Mouse (Mus musculus) urinary bladder, postnatal 10 days (tissue): ENCODE measurements around the gene Hist1h2bb.
"Not testable (repeated sequence)": the region's sequence is repeated elsewhere in the genome, so short reads cannot be mapped to it uniquely, and the experiment has no call there.

ENCODE experiments used
- DNase-seq: peaks from one replicate; pipeline ENCODE4 v3.0.0; 2022; ENCODE audit warnings: low spot score

The Hist1h2bb gene

DNA sequence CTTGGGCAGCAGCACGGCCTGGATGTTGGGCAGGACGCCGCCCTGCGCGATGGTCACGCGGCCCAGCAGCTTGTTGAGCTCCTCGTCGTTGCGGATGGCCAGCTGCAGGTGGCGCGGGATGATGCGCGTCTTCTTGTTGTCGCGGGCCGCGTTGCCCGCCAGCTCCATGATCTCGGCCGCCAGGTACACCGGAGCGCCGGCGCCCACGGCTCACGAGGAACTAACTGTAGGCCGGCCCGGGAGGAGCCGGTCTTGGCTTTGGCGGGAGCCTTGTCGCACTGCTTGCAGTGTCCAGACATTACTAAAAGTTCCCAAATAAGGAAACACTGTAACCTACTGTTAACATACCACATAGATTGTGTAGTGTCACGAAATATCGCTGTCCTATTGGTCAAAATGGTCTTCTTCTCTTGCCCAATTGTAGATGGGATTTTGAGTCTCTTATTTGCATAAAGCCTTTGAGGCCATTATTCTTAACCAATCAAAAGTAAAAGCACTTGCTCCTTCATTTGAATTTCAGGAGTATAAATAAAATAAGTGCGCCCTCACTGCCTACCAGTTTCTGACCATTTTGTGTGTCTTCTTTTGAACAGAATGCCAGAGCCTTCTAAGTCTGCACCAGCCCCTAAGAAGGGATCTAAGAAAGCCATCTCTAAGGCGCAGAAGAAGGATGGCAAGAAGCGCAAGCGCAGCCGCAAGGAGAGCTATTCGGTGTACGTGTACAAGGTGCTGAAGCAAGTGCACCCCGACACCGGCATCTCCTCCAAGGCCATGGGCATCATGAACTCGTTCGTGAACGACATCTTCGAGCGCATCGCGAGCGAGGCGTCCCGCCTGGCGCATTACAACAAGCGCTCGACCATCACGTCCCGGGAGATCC lies at the start of gene Hist1h2bb:
Gene Hist1h2bb (plus strand): TSS at position 534 of the 880 bp plus-strand sequence.
- not testable (repeated sequence) for DNase-seq

DNA sequence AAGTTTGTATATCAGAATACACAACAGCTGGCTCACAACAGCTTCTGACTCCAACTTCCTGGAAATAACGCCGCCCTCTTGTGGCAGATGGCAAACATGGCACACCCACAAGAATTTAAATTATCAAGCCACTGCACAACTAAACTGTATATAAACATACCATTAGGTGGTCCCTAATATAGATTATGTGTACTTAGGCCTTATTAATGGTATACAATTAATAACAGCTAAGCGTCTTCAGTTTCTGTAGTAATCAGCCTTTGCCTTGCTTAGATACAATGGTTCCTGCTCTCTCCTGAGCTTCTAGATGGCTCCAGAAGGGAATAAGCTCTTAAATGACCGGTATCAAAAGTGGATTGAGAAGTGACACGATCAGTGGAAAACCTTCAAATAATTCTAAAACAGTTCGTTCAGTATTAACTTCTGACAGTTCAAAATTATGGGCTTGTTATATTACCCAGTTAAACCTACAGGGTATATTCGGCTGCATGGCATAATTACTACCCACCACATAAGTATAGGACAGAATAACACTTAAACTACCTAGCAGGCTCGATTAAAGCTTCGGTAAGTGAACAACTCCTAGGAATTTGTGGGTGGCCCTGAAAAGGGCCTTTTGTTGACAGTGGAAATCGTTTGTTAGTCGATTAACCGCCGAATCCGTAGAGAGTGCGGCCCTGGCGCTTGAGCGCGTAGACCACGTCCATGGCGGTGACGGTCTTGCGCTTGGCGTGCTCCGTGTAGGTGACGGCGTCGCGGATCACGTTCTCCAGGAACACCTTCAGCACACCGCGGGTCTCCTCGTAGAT lies 48.8 kb upstream of the Hist1h2bb start:
- no peak for DNase-seq

DNA sequence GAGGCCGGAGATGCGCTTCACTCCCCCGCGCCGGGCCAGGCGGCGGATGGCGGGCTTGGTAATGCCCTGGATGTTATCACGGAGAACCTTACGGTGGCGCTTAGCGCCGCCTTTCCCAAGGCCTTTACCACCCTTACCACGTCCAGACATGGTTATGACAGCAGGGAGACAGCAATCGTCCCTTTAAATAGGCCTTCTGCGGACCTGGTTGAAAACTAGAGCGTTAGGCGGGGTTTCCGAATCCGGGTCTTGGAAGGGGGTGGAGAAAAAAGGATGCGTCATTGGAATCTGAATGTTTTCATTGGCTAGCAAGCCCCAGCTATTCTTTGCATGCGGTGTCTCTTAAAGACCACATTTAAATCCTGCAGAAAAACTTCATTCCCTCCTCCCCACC lies 48.2 kb upstream of the Hist1h2bb start, which contains the start of gene Hist1h4c:
Gene Hist1h4c (minus strand): TSS at position 155 of the 394 bp plus-strand sequence.
- peak; percentile 93 for DNase-seq

DNA sequence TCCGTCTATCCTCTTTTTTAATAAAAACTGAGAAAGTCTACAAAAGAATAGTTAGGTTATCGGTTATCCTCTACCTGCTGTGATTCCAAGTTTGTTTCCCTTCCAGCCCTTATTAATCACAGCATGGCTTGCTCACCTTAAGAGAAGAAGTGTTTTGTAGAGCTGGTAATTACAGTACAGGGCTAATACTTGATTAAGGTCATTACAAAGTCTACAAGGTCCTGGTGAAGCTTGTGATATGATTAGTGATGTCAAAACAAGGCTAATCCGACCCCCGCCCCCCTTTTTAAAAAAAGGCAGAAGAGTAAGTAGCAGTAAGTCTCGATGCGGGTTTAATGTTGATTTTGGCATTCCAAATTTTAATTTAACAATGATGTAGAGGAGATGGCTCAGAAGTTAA lies 47.5 kb upstream of the Hist1h2bb start:
- no peak for DNase-seq

DNA sequence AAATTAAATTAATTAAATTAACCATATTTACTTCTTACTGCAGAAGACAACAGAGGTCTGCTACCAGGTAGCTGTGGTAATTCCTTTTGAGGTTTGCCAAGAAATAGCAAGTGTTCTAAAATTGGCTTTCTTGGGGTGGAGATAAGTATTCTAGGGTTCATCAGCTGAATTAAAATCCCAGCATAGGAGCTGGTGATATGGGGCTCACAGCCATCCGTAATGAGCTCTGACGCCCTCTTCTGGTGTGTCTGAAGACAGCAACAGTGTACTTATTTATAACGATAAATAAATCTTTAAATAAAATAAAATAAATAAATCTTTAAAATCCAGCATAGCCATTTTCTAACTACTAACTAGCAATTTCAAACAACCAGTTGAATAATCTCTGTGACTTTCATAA lies 46.8 kb upstream of the Hist1h2bb start:
- no peak for DNase-seq

DNA sequence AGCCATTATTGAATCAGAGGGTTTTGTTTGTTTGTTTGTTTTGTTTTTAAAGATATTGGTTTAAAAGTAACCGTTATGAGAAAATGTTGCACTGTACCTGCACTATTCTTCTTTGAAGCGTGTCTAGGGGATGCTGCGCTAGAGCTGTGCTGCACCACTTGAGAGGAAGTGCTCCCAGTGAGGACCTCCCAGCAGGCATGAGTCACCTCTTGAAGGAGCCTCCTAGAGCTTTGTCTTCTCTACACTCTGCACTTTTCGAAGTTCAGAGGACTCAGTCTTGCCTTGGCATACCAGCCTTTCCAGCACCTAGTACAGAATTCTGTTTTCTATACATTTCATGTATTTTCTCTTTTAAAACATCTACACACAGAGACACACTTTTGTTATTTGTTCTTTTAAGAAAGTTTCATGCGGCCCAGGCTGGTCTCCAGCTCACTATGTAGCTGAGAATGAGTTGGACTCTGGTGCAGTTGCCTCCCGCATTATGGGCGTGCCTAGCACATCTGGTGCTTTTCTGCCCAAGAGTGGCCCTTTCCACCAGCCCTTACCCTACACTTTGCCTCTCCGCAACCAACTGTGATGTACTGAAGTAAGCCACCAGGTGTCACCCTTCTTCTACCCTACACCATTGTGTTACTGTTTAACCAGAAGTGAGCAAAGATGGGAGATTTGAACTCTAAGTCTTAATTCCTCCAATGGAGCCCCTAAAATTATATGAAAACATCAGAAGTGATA lies 45.6 kb upstream of the Hist1h2bb start:
- DNase-seq: no peak

DNA sequence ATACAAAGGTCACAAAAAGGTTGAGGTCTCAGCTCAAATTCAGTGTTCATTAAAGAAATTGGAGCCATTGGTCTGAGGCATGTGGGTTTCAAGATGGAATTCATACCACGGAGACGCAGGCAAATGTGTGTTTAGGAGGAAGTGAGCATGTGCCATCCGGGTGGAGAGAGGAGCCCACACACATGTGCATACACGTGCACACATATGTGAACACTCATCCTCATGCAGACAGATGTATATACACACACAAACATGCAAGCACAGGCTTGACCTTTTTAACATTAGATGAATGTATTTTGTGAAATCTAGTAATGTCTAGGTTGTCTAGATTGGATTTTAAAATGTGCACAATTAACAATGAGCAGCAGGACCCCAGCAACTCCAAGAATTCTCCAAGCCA lies 44.3 kb upstream of the Hist1h2bb start:
- no peak for DNase-seq

DNA sequence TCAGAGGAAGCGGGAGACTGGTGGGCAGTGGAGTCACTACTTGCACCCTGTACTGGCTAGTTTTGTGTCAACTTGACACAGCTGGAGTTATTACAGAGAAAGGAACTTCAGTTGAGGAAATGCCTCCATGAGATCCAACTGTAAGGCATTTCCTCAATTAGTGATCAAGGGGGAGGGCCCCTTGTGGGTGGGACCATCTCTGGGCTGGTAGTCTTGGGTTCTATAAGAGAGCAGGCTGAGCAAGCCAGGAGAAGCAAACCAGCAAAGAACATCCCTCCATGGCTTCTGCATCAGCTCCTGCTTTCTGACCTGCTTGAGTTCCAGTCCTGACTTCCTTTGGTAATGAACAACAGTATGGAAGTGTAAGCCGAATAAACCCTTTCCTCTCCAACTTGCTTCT lies 43.7 kb upstream of the Hist1h2bb start:
- not testable (repeated sequence) for DNase-seq

DNA sequence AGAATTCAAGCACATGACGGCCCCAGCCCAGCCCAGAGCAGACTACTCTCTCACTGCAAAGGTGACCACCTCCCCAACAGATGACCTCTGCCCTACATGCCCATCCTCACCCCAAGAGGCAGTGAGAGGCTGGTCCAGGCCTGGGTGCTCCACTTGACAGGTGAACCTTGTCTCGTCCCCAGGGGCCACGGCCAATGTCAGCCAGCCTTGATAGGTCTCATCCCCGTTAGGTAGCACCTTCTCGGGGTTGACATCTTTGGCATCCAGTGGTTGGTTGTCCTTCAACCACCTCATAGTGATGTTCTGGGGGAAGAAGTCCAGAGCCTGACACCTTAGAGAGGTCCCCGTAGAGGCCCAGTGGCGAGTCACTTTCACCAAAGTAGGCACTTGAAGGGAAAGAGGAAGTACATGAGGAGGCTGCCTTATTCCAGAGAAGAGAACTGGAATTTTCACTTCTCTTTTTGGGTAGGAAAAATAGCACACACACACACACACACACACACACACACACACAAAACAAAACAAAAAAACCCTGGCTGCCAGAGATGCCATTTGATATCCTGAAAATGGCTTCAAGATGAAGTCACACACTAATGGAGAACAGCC lies 40.7 kb upstream of the Hist1h2bb start:
- no peak for DNase-seq

DNA sequence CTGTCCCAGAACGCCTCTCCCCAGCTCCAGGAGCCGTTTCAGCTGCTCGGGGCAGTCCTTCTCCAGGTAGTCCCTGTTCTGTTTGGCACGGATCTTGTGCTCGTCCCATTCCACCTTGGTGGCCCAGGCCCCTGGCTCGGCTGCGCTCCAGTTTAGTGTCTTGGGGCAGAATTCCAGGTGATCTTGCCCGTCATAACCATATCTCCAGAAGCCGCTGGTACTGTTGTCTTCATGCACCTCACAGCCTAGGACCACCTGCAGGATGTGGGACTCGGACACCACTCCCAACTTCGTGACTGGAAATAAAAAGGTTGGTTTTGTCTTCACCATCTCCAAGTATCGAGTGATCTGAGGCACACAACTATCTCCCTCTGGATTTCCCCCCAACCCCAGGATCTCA lies 39.8 kb upstream of the Hist1h2bb start:
- DNase-seq: no peak

DNA sequence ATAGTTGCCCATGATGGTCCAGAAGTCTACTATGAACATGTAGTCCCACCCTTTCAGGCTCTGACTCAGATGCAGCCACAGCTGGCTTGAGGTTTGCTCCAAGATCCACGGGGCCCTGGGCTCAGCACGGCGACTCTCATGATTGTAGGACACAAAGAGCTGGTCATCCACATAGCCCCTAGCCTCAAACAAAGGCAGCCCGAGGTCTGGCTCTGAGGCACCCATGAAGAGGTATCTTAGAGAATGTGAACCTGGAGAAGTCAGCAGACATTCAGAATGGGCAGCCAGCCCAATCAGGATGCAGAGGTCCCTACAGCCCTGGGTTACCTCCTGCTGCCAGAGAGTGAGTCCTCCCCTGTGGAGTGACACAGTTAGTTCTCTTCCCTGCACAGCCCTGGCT lies 38.5 kb upstream of the Hist1h2bb start:
- no peak for DNase-seq

DNA sequence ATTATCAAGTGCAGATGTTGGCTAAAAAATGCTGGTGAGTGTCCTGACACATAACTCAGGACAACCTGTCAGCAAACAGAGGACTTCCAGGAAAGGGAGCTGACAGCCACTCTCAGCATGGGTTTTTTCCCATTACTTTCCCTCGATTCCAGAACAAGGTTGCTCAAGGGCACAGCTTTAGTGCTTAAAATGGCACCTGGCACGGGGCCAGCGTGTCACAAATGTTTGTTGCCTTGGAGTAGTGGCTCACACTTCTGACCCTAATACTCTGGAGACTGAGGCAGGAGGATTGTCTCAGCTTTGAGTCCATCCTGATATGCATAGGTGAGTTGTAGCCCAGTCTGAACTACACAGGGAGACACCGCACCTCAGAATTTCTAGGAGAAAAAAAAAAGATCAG lies 37.9 kb upstream of the Hist1h2bb start:
- DNase-seq: no peak

DNA sequence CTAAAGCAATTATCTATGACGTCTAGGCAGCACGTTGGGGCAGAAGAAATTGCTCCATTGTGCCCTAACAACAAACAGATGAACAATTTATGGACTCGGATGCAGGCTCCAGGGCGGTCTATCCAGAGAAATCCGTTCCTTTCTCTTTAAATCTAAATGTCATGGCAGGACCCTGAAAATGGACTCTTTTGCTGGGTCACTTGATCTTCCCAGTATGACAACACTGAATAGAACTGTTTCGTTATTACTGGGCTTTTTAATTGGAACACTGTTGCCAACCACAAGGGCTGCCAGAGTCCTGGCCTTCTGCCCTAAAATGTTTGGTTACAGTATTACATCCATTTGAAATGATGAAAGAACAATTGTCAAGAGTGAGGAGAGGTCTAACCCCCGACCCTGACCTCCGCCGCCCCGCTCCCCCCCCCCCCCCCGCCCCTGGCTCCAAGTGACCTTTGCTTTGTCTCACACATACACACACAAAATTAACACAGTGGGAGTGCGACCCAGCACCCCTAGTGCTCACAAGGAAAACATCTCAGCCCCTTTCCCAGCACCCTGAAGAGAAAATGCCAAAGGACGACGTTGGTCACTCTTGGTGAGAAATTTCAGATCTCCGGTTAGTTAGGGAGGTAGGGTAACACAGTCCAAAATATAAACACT lies 36.7 kb upstream of the Hist1h2bb start:
- DNase-seq: no peak

DNA sequence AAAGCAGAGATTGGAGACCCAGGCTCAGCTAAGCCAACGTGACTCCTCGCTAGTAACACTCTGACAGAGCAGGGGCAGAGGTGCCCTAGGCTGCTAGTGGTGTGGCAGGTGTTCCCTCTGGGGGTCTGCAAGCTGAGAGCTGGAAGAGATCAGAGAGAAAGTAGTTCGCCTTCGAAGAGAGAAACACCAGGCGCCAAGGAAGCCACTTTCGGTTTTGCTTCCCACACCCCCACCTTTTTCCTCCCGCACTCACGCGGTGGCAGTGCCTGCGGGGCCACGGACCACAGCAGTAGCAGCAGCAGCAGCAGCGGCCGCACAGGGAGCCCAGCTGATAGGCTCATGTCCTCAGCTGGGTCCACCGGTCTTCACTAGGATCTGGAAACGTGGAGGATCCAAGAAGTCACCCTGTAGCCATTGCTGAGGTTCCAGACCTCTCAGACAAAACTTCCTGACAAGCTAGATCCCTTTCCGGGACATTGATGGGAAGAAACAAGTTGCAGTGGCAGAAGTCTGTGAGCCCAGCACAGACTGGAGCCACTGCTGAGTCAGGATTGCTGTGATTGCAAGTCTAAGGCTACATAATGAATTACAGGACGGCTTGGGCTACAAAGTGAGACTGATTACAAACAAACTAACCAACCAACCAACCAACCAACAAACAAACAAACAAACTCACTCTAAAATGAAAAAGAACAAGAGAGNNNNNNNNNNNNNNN lies 36.0 kb upstream of the Hist1h2bb start, which contains the start of gene Hfe:
Gene Hfe (minus strand): TSS at position 481 of the 716 bp plus-strand sequence.
- no peak for DNase-seq

DNA sequence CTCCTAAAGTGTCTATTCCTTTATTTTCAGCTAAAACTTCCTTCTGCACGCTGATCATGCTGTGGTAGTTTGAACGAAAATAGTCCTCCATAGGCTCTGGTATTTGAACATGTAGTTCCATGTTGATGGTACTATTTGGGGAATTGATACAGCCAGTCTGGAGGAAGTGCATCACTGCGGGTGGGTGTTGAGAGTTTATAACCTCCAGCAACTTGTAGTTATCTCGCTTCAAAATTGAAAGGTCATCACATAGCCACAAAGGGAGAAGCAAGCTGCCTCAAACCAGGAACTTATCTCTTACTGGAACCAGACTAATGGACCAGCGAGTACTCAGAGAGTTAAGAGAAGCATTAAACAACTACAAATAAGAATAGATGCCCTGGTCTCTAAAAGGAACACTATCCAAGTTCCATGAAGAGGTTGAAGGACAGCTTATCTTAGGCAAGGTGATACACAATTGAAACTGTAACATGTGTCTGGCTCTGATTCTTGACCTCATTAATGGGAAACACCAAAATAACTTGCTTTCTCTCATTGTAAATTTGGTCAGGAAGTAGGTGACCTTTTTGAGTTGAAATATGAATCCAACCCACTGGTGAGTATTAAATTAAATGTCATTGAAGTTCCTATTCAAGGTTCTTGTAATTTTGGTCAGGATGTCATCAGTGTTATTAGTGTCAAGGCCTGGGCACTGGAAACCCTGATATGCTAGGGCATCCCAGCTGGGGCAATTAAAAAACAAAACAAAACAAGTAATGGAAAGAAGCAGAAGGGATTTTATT lies 30.1 kb upstream of the Hist1h2bb start:
- no peak for DNase-seq

DNA sequence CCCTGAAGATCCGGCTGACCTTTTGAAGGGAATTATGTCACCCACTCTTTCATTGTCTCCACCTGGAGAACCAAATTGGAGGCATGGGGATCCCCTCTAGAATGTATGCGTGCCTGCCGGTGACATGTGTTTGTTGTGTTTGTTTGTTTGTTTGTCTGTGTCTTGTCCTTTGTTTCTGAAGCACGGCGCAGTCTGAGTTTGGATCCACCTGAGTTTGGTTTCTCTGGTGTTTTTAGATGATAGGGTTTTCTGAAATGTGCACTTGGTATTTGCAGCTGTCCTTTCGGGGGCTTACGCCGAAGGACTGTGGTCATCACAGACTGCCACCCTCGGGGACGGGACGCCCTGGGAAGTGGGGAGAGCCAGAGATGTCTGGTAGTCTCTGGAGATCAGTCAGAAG lies 29.4 kb upstream of the Hist1h2bb start:
- no peak for DNase-seq

DNA sequence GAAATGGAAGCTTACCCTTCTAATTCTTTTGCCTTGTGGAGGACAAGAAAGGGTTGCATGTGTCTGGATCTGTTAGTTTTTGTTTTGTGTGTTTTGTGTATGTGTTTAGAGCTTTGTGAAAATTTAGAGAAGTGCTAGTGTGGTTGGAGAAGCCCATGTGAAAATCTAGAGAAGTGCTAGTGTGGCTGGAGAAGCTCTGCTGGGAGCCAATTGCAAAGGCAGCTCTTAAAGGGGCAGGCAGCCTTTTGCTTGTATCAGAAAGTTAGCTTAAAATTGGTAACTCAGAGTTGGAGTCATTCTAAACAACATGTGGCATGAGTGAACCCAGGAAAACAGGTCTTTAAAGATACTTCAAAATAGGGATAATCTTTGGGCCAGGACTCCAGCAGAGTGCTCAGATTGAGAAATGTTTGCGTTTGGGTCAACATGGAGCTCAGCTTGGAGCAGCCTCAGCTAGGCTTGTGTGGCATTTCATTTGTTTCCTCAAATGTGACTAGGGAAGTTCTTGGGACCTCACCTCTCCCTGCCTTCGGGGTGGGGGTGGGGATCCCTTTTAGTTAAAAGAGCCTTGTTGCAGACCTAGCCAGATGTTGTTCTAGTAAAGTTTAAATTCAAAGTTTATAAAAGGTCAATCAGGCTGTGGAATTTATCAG lies 28.8 kb upstream of the Hist1h2bb start:
- not testable (repeated sequence) for DNase-seq

DNA sequence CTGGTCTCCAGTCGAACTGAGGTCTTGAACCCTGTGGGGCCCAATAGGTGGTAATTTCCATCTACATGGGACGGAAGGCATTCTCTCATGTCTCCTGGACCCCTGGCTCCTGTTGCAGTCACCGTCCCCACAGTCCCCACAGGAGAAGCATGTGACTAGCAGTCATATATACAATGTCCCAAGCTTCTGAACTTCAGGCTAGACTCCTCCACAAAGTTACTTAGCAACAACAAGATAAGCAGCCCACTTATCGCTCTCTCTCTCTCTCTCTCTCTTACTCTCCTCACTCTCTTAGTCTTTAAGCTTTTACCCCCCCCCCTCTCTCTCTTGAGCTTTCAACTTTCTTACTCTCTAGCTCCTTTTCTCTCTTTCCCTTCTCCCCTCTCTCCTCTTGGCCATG lies 22.3 kb upstream of the Hist1h2bb start:
- no peak for DNase-seq

DNA sequence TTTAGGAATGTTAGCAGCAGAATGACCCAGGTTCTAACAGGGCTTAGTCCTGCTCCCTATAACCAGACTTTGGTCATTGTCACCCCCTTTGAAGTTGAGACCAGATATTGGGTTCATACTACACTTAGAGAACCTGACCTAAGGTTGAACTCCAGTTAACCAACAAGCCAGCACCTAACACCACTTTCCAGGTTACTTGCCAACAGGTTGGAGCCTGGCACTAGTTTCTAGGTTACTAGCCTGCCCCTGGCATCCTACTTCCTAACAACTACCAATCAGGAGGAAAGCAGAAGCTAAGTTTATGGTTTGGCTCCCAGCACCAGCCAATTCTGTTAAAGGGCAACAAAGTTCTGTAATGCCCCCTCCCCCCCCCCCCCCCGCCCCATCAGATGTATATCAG lies 21.3 kb upstream of the Hist1h2bb start:
- DNase-seq: no peak
